Mouse (Mus musculus) adrenal gland, adult 2 months (tissue): ENCODE measurements around the gene Ctbp2. TPM values are rescaled to one million over a fixed set of nuclear protein-coding genes. Genes with fewer than 3 reads are reported as not detected.

ENCODE experiments used
- polyA plus RNA-seq: library from polyadenylated mRNA; depleted of rRNA; stranded (reverse); fragments of >200 nt; gene quantifications from 2 replicates; pipeline ENCODE4 v1.2.3, GENCODE M21; 2012; rRNA removed
- total RNA-seq, 2 experiments: library from RNA; stranded (reverse); gene quantifications; 2 replicates each; pipeline ENCODE4 v1.2.3; 2021

Ctbp2 gene
- total and polyA plus RNA-seq, 3 experiments, result 53.2 to 65.3 (median 54.4) TPM

Other genes starting within 250 kb of the Ctbp2 start
- 10 to 100 TPM; 23.2 to 29.2 TPM for gene Zranb1, start 193.2 kb downstream of the Ctbp2 start, total RNA-seq
- 5.0 and 5.3 TPM in 2 replicates for gene Zranb1, start 193.2 kb downstream of the Ctbp2 start, polyA plus RNA-seq
- 100 to 1,000 TPM; 178 to 245 TPM for gene Fgfr2, start 1.0 kb downstream of the Ctbp2 start, total RNA-seq
- 47.1 and 48.0 TPM in 2 replicates for gene Fgfr2, start 1.0 kb downstream of the Ctbp2 start, polyA plus RNA-seq